Mouse (Mus musculus) B cell, adult 2 months (primary cell): ENCODE data around the gene Akap5.

Experiments
- DNase-seq, 2 experiments: peaks; one replicate each; pipeline ENCODE4 v3.0.0; 2022

Gene Akap5

GRCm38 (mm10) chr12:76369206-76369977 is 44.7 kb downstream of the Akap5 start, which contains the start of gene Zbtb25:
TSS of gene Zbtb25 (minus strand) at chr12:76369602.
- DNase-seq: peak; percentile 89 to 90

- DNase-seq: peak; percentile 86 to 87
These were observed 45.5 kb downstream of the Akap5 start, which contains the start of gene Zbtb1 for GRCm38 (mm10) chr12:76369978-76370830. TSS of gene Zbtb1 (plus strand) at chr12:76370266.

- DNase-seq: peak; percentile 78 to 80
These were observed 46.3 kb downstream of the Akap5 start for GRCm38 (mm10) chr12:76370831-76371571.

GRCm38 (mm10) chr12:76372046-76372445 is 47.4 kb downstream of the Akap5 start:
- no peak for DNase-seq

GRCm38 (mm10) chr12:76372881-76373818 is 48.5 kb downstream of the Akap5 start:
- peak; percentile 66 for DNase-seq

- DNase-seq: no peak
These were observed 49.3 kb downstream of the Akap5 start for GRCm38 (mm10) chr12:76373991-76374390.

- DNase-seq: no peak
These were observed 50.2 kb downstream of the Akap5 start for GRCm38 (mm10) chr12:76374911-76375310.

GRCm38 (mm10) chr12:76375506-76375905 is 50.8 kb downstream of the Akap5 start:
- no peak for DNase-seq

- DNase-seq: peak; percentile 65 to 68
These were observed 52.0 kb downstream of the Akap5 start for GRCm38 (mm10) chr12:76376649-76377048.

GRCm38 (mm10) chr12:76377059-76377458 is 52.4 kb downstream of the Akap5 start:
- DNase-seq: peak; percentile 57 to 59

GRCm38 (mm10) chr12:76377726-76378125 is 53.0 kb downstream of the Akap5 start:
- no peak for DNase-seq

- DNase-seq: no peak
These were observed 53.9 kb downstream of the Akap5 start for GRCm38 (mm10) chr12:76378556-76378955.

GRCm38 (mm10) chr12:76380151-76380550 is 55.5 kb downstream of the Akap5 start:
- DNase-seq: no peak
